Comparison of ENCODE assay signal across 30 mouse cellular contexts in the genomic region with DNA sequence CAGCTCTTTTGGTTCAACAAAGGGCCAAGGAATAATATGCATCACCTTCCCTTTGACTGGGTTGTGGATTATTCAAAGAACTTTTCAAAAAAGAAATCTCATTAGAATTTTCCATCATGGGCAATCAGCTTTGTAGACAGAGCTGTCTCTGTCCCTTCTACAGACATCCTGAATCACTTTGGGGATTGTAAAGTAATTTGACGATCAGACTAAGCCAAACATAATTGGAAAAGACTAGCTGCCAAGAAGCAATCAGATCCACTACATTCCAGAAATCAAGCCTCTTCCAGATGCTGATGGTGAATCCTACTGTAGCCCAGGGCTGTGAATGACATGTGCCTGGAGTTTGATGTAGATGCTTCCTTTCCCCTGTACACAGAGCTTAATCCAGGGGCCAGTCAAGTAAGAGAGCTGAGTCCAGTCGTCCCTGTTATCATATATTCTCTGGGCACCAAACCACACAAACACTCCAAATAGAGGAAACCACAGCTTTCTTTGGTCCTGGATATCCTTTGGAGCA. TPM values are rescaled to one million over a fixed set of nuclear protein-coding genes. Genes with fewer than 3 reads are reported as not detected.
DNase-seq lines count a peak whose midpoint lies in the region; ATAC-seq and TF ChIP-seq lines count a peak whose summit lies in the region.
"Had no signal": no experiment of that assay in that cellular context is flagged by ENCODE, and none has a peak within 500 bp of the region (broad histone marks: within the 10 kb centered on the region; RNA-seq: fewer than 3 reads in every experiment).

No protein-coding gene starts in this region.

- no peaks in the 10 kb centered on the region for H3K4me1 ChIP-seq in forebrain, embryonic 14.5 days (ENCODE audit: control insufficient read depth, insufficient read depth, low read length)
- no peaks in the 10 kb centered on the region for H3K4me1 ChIP-seq in forebrain, embryonic 12.5 days
- H3K4me1 ChIP-seq in embryonic facial prominence, embryonic 11.5 days (ENCODE audit: control insufficient read depth, insufficient read depth, low read length): no peaks in the 10 kb centered on the region
- H3K4me1 ChIP-seq in embryonic facial prominence, embryonic 14.5 days (ENCODE audit: control insufficient read depth, insufficient read depth, low read length): peaks cover 13% of the 10 kb centered on the region; the same call in 1 of the 2 replicates
- no peaks in the 10 kb centered on the region for H3K4me1 ChIP-seq in intestine, postnatal 0 days (replicated peaks; ENCODE audit: control insufficient read depth, insufficient read depth, low read length)
- H3K4me1 ChIP-seq: heart, embryonic 12.5 days; heart, embryonic 15.5 days; hindbrain, embryonic 10.5 days; hindbrain, embryonic 13.5 days; intestine, embryonic 15.5 days had no signal

- no peak for TF ChIP-seq CTCF in intestine, postnatal 0 days (IDR thresholded peaks at IDR 0.05; ENCODE audit: low read depth)

- intact Hi-C loops in left cerebral cortex, postnatal 25 days (cut with DNase I): no loop called here

- H3K4me3 ChIP-seq in forebrain, embryonic 14.5 days (ENCODE audit: low read depth, low read length): no peak overlapping the region
- H3K4me3 ChIP-seq in forebrain, embryonic 12.5 days (replicated peaks): no peak overlapping the region
- H3K4me3 ChIP-seq in embryonic facial prominence, embryonic 11.5 days (ENCODE audit: low read depth, low read length): no peak overlapping the region
- H3K4me3 ChIP-seq in embryonic facial prominence, embryonic 14.5 days (ENCODE audit: low read depth, low read length): no peak overlapping the region
- H3K4me3 ChIP-seq in intestine, postnatal 0 days (ENCODE audit: low read depth, low read length): no peak overlapping the region
- H3K4me3 ChIP-seq: gastrocnemius, adult 2 months; heart, embryonic 12.5 days; heart, embryonic 15.5 days; hindbrain, embryonic 10.5 days; hindbrain, embryonic 13.5 days; intestine, embryonic 15.5 days had no signal

- 51% methylated on average over 2 of the region's 2 CpGs for WGBS in forebrain, embryonic 14.5 days
- 60% methylated on average over 2 of the region's 2 CpGs for WGBS in forebrain, embryonic 12.5 days
- 41% methylated on average over 2 of the region's 2 CpGs for WGBS in embryonic facial prominence, embryonic 11.5 days
- WGBS in embryonic facial prominence, embryonic 14.5 days: 31% methylated on average over 2 of the region's 2 CpGs
- 61% methylated on average over 2 of the region's 2 CpGs for WGBS in intestine, postnatal 0 days

- H3K4me2 ChIP-seq in forebrain, embryonic 14.5 days (ENCODE audit: low read length): no peak overlapping the region
- no peak overlapping the region for H3K4me2 ChIP-seq in forebrain, embryonic 12.5 days
- no peak overlapping the region for H3K4me2 ChIP-seq in embryonic facial prominence, embryonic 11.5 days (ENCODE audit: low read depth, low read length)
- no peak overlapping the region for H3K4me2 ChIP-seq in embryonic facial prominence, embryonic 14.5 days (ENCODE audit: low read depth, low read length)
- no peak overlapping the region for H3K4me2 ChIP-seq in intestine, postnatal 0 days (replicated peaks; ENCODE audit: low read depth)
- H3K4me2 ChIP-seq: heart, embryonic 12.5 days; heart, embryonic 15.5 days; hindbrain, embryonic 13.5 days; intestine, embryonic 15.5 days had no signal

- DNase-seq in forebrain, embryonic 14.5 days (ENCODE audit: low spot score): peak; percentile 6
- DNase-seq in Muller cell, postnatal 12 days (ENCODE audit: inconsistent ontology term): peak; percentile 70
- peak; percentile 36 for DNase-seq in embryonic facial prominence, embryonic 11.5 days (ENCODE audit: low spot score)
- peak; percentile 84 for DNase-seq in embryonic facial prominence, embryonic 14.5 days (ENCODE audit: low spot score)
- no peak for DNase-seq in left cerebral cortex, postnatal 25 days (ENCODE audit: low spot score in 2 of 2)
- DNase-seq: adrenal gland, postnatal 10 days; adrenal gland, postnatal 36 days; cerebellum, adult 11 months; cerebellum, adult 2 months; cerebellum, adult 9-11 months; cerebellum, postnatal 25 days; gastrocnemius, adult 2 months; gastrocnemius, postnatal 14 days; heart, adult 18-20 months; heart, postnatal 10 days; heart, postnatal 36 days had no signal

- no peak for ATAC-seq in forebrain, embryonic 14.5 days
- no peak for ATAC-seq in forebrain, embryonic 12.5 days (ENCODE audit: low FRiP score)
- ATAC-seq in embryonic facial prominence, embryonic 11.5 days (replicated peaks; ENCODE audit: insufficient number of reproducible peaks, low FRiP score, low TSS enrichment, low read depth): 0 out of 2 replicates have a peak, but pooled peaks have one; percentile 18
- peak; percentile 72 for ATAC-seq in embryonic facial prominence, embryonic 14.5 days (ENCODE audit: low read depth)
- no peak for ATAC-seq in granulocyte monocyte progenitor cell, adult 5-6 weeks (replicated peaks; ENCODE audit: poor library complexity, severe bottlenecking)
- ATAC-seq in intestine, postnatal 0 days: no peak
- ATAC-seq: forebrain, embryonic 16.5 days; hindbrain, embryonic 16.5 days; intestine, embryonic 15.5 days; Patski had no signal

- H3K36me3 ChIP-seq in forebrain, embryonic 14.5 days (ENCODE audit: control insufficient read depth, insufficient read depth, low read length): no peaks in the 10 kb centered on the region
- no peaks in the 10 kb centered on the region for H3K36me3 ChIP-seq in forebrain, embryonic 12.5 days (replicated peaks)
- H3K36me3 ChIP-seq in embryonic facial prominence, embryonic 11.5 days (replicated peaks; ENCODE audit: control insufficient read depth, insufficient read depth, low read depth, low read length): no peaks in the 10 kb centered on the region
- no peaks in the 10 kb centered on the region for H3K36me3 ChIP-seq in embryonic facial prominence, embryonic 14.5 days (ENCODE audit: control insufficient read depth, insufficient read depth, low read length)
- H3K36me3 ChIP-seq in intestine, postnatal 0 days (ENCODE audit: control insufficient read depth, insufficient read depth): no peaks in the 10 kb centered on the region
- H3K36me3 ChIP-seq: heart, embryonic 12.5 days; heart, embryonic 15.5 days; hindbrain, embryonic 10.5 days; hindbrain, embryonic 13.5 days; intestine, embryonic 15.5 days had no signal

- H3K9me3 ChIP-seq in forebrain, embryonic 14.5 days (replicated peaks; ENCODE audit: control insufficient read depth, low read length): no peaks in the 10 kb centered on the region
- no peaks in the 10 kb centered on the region for H3K9me3 ChIP-seq in forebrain, embryonic 12.5 days
- H3K9me3 ChIP-seq in embryonic facial prominence, embryonic 11.5 days (replicated peaks; ENCODE audit: control insufficient read depth, low read length): no peaks in the 10 kb centered on the region
- 0 out of 2 replicates have a peak, but pooled peaks cover 3% of the 10 kb centered on the region for H3K9me3 ChIP-seq in embryonic facial prominence, embryonic 14.5 days (ENCODE audit: control insufficient read depth, low read length)
- H3K9me3 ChIP-seq in intestine, postnatal 0 days (ENCODE audit: control insufficient read depth): no peaks in the 10 kb centered on the region
- H3K9me3 ChIP-seq: heart, embryonic 12.5 days; heart, embryonic 15.5 days; hindbrain, embryonic 10.5 days; hindbrain, embryonic 13.5 days; intestine, embryonic 15.5 days had no signal

- H3K27me3 ChIP-seq in forebrain, embryonic 14.5 days (replicated peaks; ENCODE audit: control insufficient read depth, insufficient read depth, low read length): no peaks in the 10 kb centered on the region
- no peaks in the 10 kb centered on the region for H3K27me3 ChIP-seq in forebrain, embryonic 12.5 days
- H3K27me3 ChIP-seq in embryonic facial prominence, embryonic 11.5 days (ENCODE audit: control insufficient read depth, insufficient read depth, low read length): no peaks in the 10 kb centered on the region
- H3K27me3 ChIP-seq in embryonic facial prominence, embryonic 14.5 days (replicated peaks; ENCODE audit: control insufficient read depth, insufficient read depth, low read length): no peaks in the 10 kb centered on the region
- no peaks in the 10 kb centered on the region for H3K27me3 ChIP-seq in intestine, postnatal 0 days (replicated peaks; ENCODE audit: control insufficient read depth, insufficient read depth, low read length)
- H3K27me3 ChIP-seq: heart, embryonic 12.5 days; heart, embryonic 15.5 days; hindbrain, embryonic 13.5 days; intestine, embryonic 15.5 days; Patski had no signal

- no peak overlapping the region for H3K9ac ChIP-seq in forebrain, embryonic 14.5 days (ENCODE audit: low read length)
- no peak overlapping the region for H3K9ac ChIP-seq in forebrain, embryonic 12.5 days
- H3K9ac ChIP-seq in embryonic facial prominence, embryonic 11.5 days (replicated peaks; ENCODE audit: low read length): no peak overlapping the region
- H3K9ac ChIP-seq in embryonic facial prominence, embryonic 14.5 days (ENCODE audit: low read depth, low read length): no peak overlapping the region
- H3K9ac ChIP-seq in intestine, postnatal 0 days (ENCODE audit: low read depth, low read length): no peak overlapping the region
- H3K9ac ChIP-seq: heart, embryonic 12.5 days; heart, embryonic 15.5 days; hindbrain, embryonic 13.5 days; intestine, embryonic 15.5 days had no signal

- H3K27ac ChIP-seq in forebrain, embryonic 14.5 days (ENCODE audit: low read depth, low read length): no peak overlapping the region
- H3K27ac ChIP-seq in forebrain, embryonic 12.5 days: no peak overlapping the region
- no peak overlapping the region for H3K27ac ChIP-seq in embryonic facial prominence, embryonic 11.5 days (replicated peaks; ENCODE audit: low read depth, low read length)
- H3K27ac ChIP-seq in embryonic facial prominence, embryonic 14.5 days (replicated peaks; ENCODE audit: low read depth, low read length): peak overlapping the region; percentile 49; the same call in 1 of the 2 replicates
- H3K27ac ChIP-seq in intestine, postnatal 0 days (ENCODE audit: low read depth, low read length): no peak overlapping the region
- H3K27ac ChIP-seq: gastrocnemius, adult 2 months; heart, embryonic 15.5 days; hindbrain, embryonic 10.5 days; hindbrain, embryonic 13.5 days; intestine, embryonic 15.5 days had no signal

RNA-seq across cellular contexts. Expression of gene Bbox1, which starts 1.0 kb away (rescaled TPM):
- 0.04 TPM in 1 of 2 replicates, not detected in the other for polyA plus RNA-seq in forebrain, embryonic 14.5 days (2014; fragmentation: Nextera tagmentation; extraction: Ambion mirVana)
- not detected in 2 replicates for polyA plus RNA-seq in forebrain, embryonic 12.5 days (2016; fragmentation: Nextera tagmentation; extraction: Ambion mirVana)
- polyA plus RNA-seq in embryonic facial prominence, embryonic 11.5 days (2014; fragmentation: Nextera tagmentation; extraction: Ambion mirVana): 0.22 and 0.53 TPM in 2 replicates
- 0.92 and 1.2 TPM in 2 replicates for polyA plus RNA-seq in embryonic facial prominence, embryonic 14.5 days (2014; fragmentation: Nextera tagmentation; extraction: Ambion mirVana)
- total RNA-seq in granulocyte monocyte progenitor cell, adult 5-6 weeks (2014; fragmentation: Nextera tagmentation): not detected in 2 replicates
- not detected in 2 replicates for total RNA-seq in granulocyte monocyte progenitor cell, adult 5-6 weeks (2017)
- under 1 TPM; 0.11 to 0.48 TPM for total RNA-seq in left cerebral cortex, postnatal 25 days (2021)
- polyA plus RNA-seq in intestine, postnatal 0 days (2015; fragmentation: Nextera tagmentation; extraction: Ambion mirVana): 10.3 and 11.9 TPM in 2 replicates
- total RNA-seq: adrenal gland, postnatal 36 days; common myeloid progenitor, adult 5-6 weeks; ES-E14; heart, postnatal 36 days had no signal
- polyA plus RNA-seq: forebrain, embryonic 11.5 days; heart, embryonic 12.5 days; hindbrain, embryonic 10.5 days; hindbrain, embryonic 13.5 days; Patski had no signal

RNA-seq across cellular contexts. Expression of gene Fibin, which starts 49.6 kb away (rescaled TPM):
- 1.4 and 2.4 TPM in 2 replicates for polyA plus RNA-seq in forebrain, embryonic 14.5 days (2014; fragmentation: Nextera tagmentation; extraction: Ambion mirVana)
- polyA plus RNA-seq in forebrain, embryonic 12.5 days (2016; fragmentation: Nextera tagmentation; extraction: Ambion mirVana): 6.0 and 8.7 TPM in 2 replicates
- 17.1 and 20.2 TPM in 2 replicates for polyA plus RNA-seq in embryonic facial prominence, embryonic 11.5 days (2014; fragmentation: Nextera tagmentation; extraction: Ambion mirVana)
- 119 and 142 TPM in 2 replicates for polyA plus RNA-seq in embryonic facial prominence, embryonic 14.5 days (2014; fragmentation: Nextera tagmentation; extraction: Ambion mirVana)
- total RNA-seq in granulocyte monocyte progenitor cell, adult 5-6 weeks (2014; fragmentation: Nextera tagmentation): not detected in 2 replicates
- not detected in 2 replicates for total RNA-seq in granulocyte monocyte progenitor cell, adult 5-6 weeks (2017)
- total RNA-seq in left cerebral cortex, postnatal 25 days (2021): 1 to 10 TPM; 3.6 to 4.2 TPM
- polyA plus RNA-seq in intestine, postnatal 0 days (2015; fragmentation: Nextera tagmentation; extraction: Ambion mirVana): 22.6 and 23.1 TPM in 2 replicates
- total RNA-seq: common myeloid progenitor, adult 5-6 weeks; ES-E14 had no signal
- polyA plus RNA-seq: Patski had no signal

Comparison
In these comparisons a context has a peak if more than half of its experiments do, and no peak if none do; other contexts are left out.
1. ATAC-seq: peak in embryonic facial prominence, embryonic 11.5 days (single experiment) and embryonic facial prominence, embryonic 14.5 days (single experiment); none in forebrain, embryonic 14.5 days (single experiment), forebrain, embryonic 12.5 days (single experiment), granulocyte monocyte progenitor cell, adult 5-6 weeks (single experiment) and intestine, postnatal 0 days (single experiment).
2. DNase-seq: peak in forebrain, embryonic 14.5 days (single experiment), Muller cell, postnatal 12 days (single experiment), embryonic facial prominence, embryonic 11.5 days (single experiment) and embryonic facial prominence, embryonic 14.5 days (single experiment); none in left cerebral cortex, postnatal 25 days (0 of 2).